Mouse (Mus musculus): ENCODE results near the gene Tmem86a.

DNA sequence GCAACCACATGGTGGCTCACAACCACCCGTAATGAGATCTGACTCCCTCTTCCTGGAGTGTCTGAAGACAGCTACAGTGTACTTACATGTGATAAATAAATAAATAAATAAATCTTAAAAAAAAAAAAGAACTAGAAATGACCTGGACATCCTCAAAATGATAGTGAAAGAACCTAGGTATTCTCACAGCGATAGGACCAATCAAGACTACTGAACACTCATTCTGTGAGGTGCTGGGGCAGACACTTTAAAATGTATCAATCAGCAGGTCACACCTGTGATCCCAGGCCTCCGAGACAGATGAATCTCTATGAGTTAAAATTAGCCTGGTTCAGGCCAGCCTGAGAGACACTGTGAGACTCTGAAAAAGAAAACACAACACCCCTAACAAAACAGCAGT is 33.8 kb upstream of the Tmem86a start:
- TF ChIP-seq CTCF (IDR thresholded peaks at IDR 0.05; ENCODE audit: extremely low read depth, insufficient read depth, insufficient read length, insufficient replicate concordance) (no peak), POLR2A (IDR thresholded peaks at IDR 0.05; ENCODE audit: low read depth, low read length) (no peak)

Data from spleen, adult 2 months (tissue).